15 mouse cellular contexts compared by ENCODE assay signal in genomic region chr13:101127808-101128207, GRCm38 (mm10).
"Had no signal": no experiment of that assay in that cellular context is flagged by ENCODE, and none has a peak within 500 bp of the region (broad histone marks: within the 10 kb centered on the region; RNA-seq: fewer than 3 reads in every experiment).

No protein-coding gene starts in this region.

- H3K27ac ChIP-seq: midbrain, embryonic 10.5 days; midbrain, embryonic 12.5 days; neural tube, embryonic 13.5 days; neural tube, embryonic 15.5 days had no signal

- ATAC-seq: midbrain, embryonic 16.5 days had no signal

- H3K36me3 ChIP-seq: midbrain, embryonic 10.5 days; midbrain, embryonic 12.5 days; neural tube, embryonic 13.5 days; neural tube, embryonic 15.5 days had no signal

- H3K4me3 ChIP-seq: midbrain, embryonic 10.5 days; midbrain, embryonic 12.5 days; myocyte; neural tube, embryonic 13.5 days; neural tube, embryonic 15.5 days had no signal

- H3K9ac ChIP-seq: lung, embryonic 14.5 days; midbrain, embryonic 12.5 days; neural tube, embryonic 13.5 days; neural tube, embryonic 15.5 days had no signal

- H3K27me3 ChIP-seq: midbrain, embryonic 12.5 days; neural tube, embryonic 13.5 days; neural tube, embryonic 15.5 days had no signal

- H3K9me3 ChIP-seq: midbrain, embryonic 10.5 days; midbrain, embryonic 12.5 days; neural tube, embryonic 13.5 days; neural tube, embryonic 15.5 days had no signal

- H3K4me2 ChIP-seq: lung, embryonic 14.5 days; midbrain, embryonic 12.5 days; neural tube, embryonic 13.5 days; neural tube, embryonic 15.5 days had no signal

- DNase-seq: lung, adult 18-20 months; lung, embryonic 14.5 days; lung, postnatal 10 days; lung, postnatal 4 days; midbrain, embryonic 14.5 days; right cerebral cortex, postnatal 14 days; thymus, adult 18-20 months; thymus, postnatal 14 days; thymus, postnatal 36 days had no signal

- H3K4me1 ChIP-seq: midbrain, embryonic 10.5 days; midbrain, embryonic 12.5 days; neural tube, embryonic 13.5 days; neural tube, embryonic 15.5 days had no signal
